Mouse (Mus musculus) limb, embryonic 14.5 days (tissue): ENCODE results near the gene Rgs6. TPM values are rescaled to one million over a fixed set of nuclear protein-coding genes. Genes with fewer than 3 reads are reported as not detected.

Experiments used
- ATAC-seq: fragments of 200-750 bp; cut with Nextera tagmentation; 2 replicates; pipeline ENCODE4 v1.8.0; 2017; ENCODE audit warnings: low read depth, moderate number of reproducible peaks, moderate TSS enrichment; ENCODE audit not compliant: low FRiP score
- DNase-seq: peaks from one replicate; pipeline ENCODE4 v3.0.0-alpha.2; 2015; ENCODE audit warnings: low spot score
- H3K27ac ChIP-seq: fragments of 300-500 bp; sonication (generic); replicated peaks from 2 replicates; pipeline ENCODE4 v1.5.1; 2014; ENCODE audit warnings: low read depth, mild to moderate bottlenecking, low read length, moderate library complexity, mixed read lengths
- H3K27me3 ChIP-seq: fragments of 300-500 bp; sonication (generic); 2 replicates; pipeline ENCODE4 v1.6.1; 2014; ENCODE audit warnings: low read length, mixed read lengths; ENCODE audit not compliant: control insufficient read depth, insufficient read depth
- H3K36me3 ChIP-seq: fragments of 300-500 bp; sonication (generic); 2 replicates; pipeline ENCODE4 v1.6.1; 2014; ENCODE audit warnings: mild to moderate bottlenecking, low read length, moderate library complexity, mixed read lengths; ENCODE audit not compliant: control insufficient read depth, insufficient read depth
- H3K4me1 ChIP-seq: fragments of 300-500 bp; sonication (generic); 2 replicates; pipeline ENCODE4 v1.6.1; 2014; ENCODE audit warnings: antibody characterized with exemption, low read length, mixed read lengths; ENCODE audit not compliant: control insufficient read depth, insufficient read depth
- H3K4me2 ChIP-seq: fragments of 300-500 bp; sonication (generic); replicated peaks from 2 replicates; pipeline ENCODE4 v1.6.1; 2014; ENCODE audit warnings: low read depth, mild to moderate bottlenecking, low read length, moderate library complexity; ENCODE audit not compliant: severe bottlenecking
- H3K4me3 ChIP-seq: fragments of 300-500 bp; sonication (generic); replicated peaks from 2 replicates; pipeline ENCODE4 v1.5.1; 2014; ENCODE audit warnings: low read length
- H3K9ac ChIP-seq: fragments of 300-500 bp; sonication (generic); 2 replicates; pipeline ENCODE4 v1.6.1; 2014; ENCODE audit warnings: mild to moderate bottlenecking, low read depth, low read length, moderate library complexity; ENCODE audit not compliant: severe bottlenecking
- H3K9me3 ChIP-seq: fragments of 300-500 bp; sonication (generic); 2 replicates; pipeline ENCODE4 v1.6.1; 2016; ENCODE audit warnings: low read length; ENCODE audit not compliant: control insufficient read depth
- POLR2A ChIP-seq: fragments of 200-500 bp; IDR thresholded peaks from 2 replicates; pipeline ENCODE4 v1.8.0; 2012; ENCODE audit warnings: inconsistent platforms, mild to moderate bottlenecking, moderate library complexity, borderline replicate concordance; ENCODE audit not compliant: insufficient read depth, insufficient read length; ENCODE audit errors: extremely low read depth
- WGBS: fragments of 180-500 bp; shearing (Covaris S2); extraction: QIAGEN DNeasy Blood & Tissue Kit; methylation state at CpG from one replicate; pipeline ENCODE4 v1.1.7; 2014; 5-methylcytosine and 5-hydroxymethylcytosine counted together
- polyA plus RNA-seq, 2 experiments: library from polyadenylated mRNA; depleted of rRNA in 1 of 2; stranded (reverse) in 1 of 2; unstranded in 1 of 2; fragments of >200 nt; fragmentation: Nextera tagmentation in 1 of 2; extraction: Ambion mirVana in 1 of 2; gene quantifications; 2 replicates each; pipeline versions ENCODE4 v1.2.1 to v1.2.3; 2012 to 2014

Gene Rgs6
- polyA plus RNA-seq, 2 experiments = 1.2 to 1.5 TPM

GRCm38 (mm10) chr12:82710376-82710775 lies 122.3 kb downstream of the Rgs6 start:
- TF ChIP-seq POLR2A = no peak
- Histone ChIP-seq H3K36me3 (no peaks in the 10 kb centered on the region), H3K27ac (no peak overlapping the region), H3K4me3 (no peak overlapping the region), H3K4me1 (no peaks in the 10 kb centered on the region), H3K9me3 (no peaks in the 10 kb centered on the region), H3K9ac (no peak overlapping the region), H3K27me3 (no peaks in the 10 kb centered on the region), H3K4me2 (no peak overlapping the region)
- no peak for DNase-seq
- ATAC-seq = no peak

- Histone ChIP-seq H3K4me3 (no peak overlapping the region), H3K36me3 (no peaks in the 10 kb centered on the region), H3K27me3 (no peaks in the 10 kb centered on the region), H3K9ac (no peak overlapping the region), H3K4me2 (no peak overlapping the region), H3K4me1 (no peaks in the 10 kb centered on the region), H3K27ac (no peak overlapping the region), H3K9me3 (no peaks in the 10 kb centered on the region)
- DNase-seq (no peak), ATAC-seq (no peak)
- TF ChIP-seq POLR2A = no peak
- 73% methylated on average over 2 of the region's 2 CpGs for WGBS
These were observed 126.2 kb downstream of the Rgs6 start for GRCm38 (mm10) chr12:82714284-82714683.

- H3K4me1 ChIP-seq = 0 out of 2 replicates have a peak, but pooled peaks cover under 1% of the 10 kb centered on the region
- DNase-seq = no peak
- H3K4me3 ChIP-seq = no peak overlapping the region
- no peaks in the 10 kb centered on the region for H3K9me3 ChIP-seq
- no peaks in the 10 kb centered on the region for H3K27me3 ChIP-seq
- TF ChIP-seq POLR2A = no peak
- H3K9ac ChIP-seq = no peak overlapping the region
- no peak for ATAC-seq
- 86% methylated on average over 8 of the region's 8 CpGs for WGBS
- H3K4me2 ChIP-seq = no peak overlapping the region
- H3K27ac ChIP-seq = no peak overlapping the region
- no peaks in the 10 kb centered on the region for H3K36me3 ChIP-seq
These were observed 135.0 kb downstream of the Rgs6 start for GRCm38 (mm10) chr12:82723017-82723540.

- 0 out of 2 replicates have a peak, but pooled peaks cover 4% of the 10 kb centered on the region for H3K4me1 ChIP-seq
- no peak overlapping the region for H3K9ac ChIP-seq
- no peaks in the 10 kb centered on the region for H3K9me3 ChIP-seq
- no peak for DNase-seq
- no peak overlapping the region for H3K4me3 ChIP-seq
- no peak overlapping the region for H3K27ac ChIP-seq
- no peaks in the 10 kb centered on the region for H3K27me3 ChIP-seq
- ATAC-seq = no peak
- 90% methylated on average over 4 of the region's 4 CpGs for WGBS
- no peak overlapping the region for H3K4me2 ChIP-seq
- no peaks in the 10 kb centered on the region for H3K36me3 ChIP-seq
- no peak for TF ChIP-seq POLR2A
These were observed 138.2 kb downstream of the Rgs6 start for GRCm38 (mm10) chr12:82726255-82726654.

- no peak overlapping the region for H3K4me2 ChIP-seq
- no peak overlapping the region for H3K9ac ChIP-seq
- H3K4me3 ChIP-seq = no peak overlapping the region
- DNase-seq = no peak
- H3K27ac ChIP-seq = no peak overlapping the region
- no peak for TF ChIP-seq POLR2A
- no peak for ATAC-seq
- no peaks in the 10 kb centered on the region for H3K27me3 ChIP-seq
- H3K9me3 ChIP-seq = no peaks in the 10 kb centered on the region
- 75% methylated on average over 7 of the region's 7 CpGs for WGBS
- H3K4me1 ChIP-seq = 0 out of 2 replicates have a peak, but pooled peaks cover 4% of the 10 kb centered on the region
- H3K36me3 ChIP-seq = no peaks in the 10 kb centered on the region
These were observed 143.5 kb downstream of the Rgs6 start for GRCm38 (mm10) chr12:82731587-82731986.

GRCm38 (mm10) chr12:82742955-82743354 lies 154.9 kb downstream of the Rgs6 start:
- no peaks in the 10 kb centered on the region for H3K4me1 ChIP-seq
- no peaks in the 10 kb centered on the region for H3K9me3 ChIP-seq
- no peak overlapping the region for H3K27ac ChIP-seq
- DNase-seq (no peak), ATAC-seq (no peak)
- no peak overlapping the region for H3K4me2 ChIP-seq
- no peaks in the 10 kb centered on the region for H3K27me3 ChIP-seq
- H3K9ac ChIP-seq = no peak overlapping the region
- WGBS = 69% methylated on average over 3 of the region's 3 CpGs
- no peaks in the 10 kb centered on the region for H3K36me3 ChIP-seq
- TF ChIP-seq POLR2A = no peak
- H3K4me3 ChIP-seq = no peak overlapping the region
